Mouse (Mus musculus) gastrocnemius, postnatal 36 days (tissue): ENCODE results near the gene Sptan1. TPM values are rescaled to one million over a fixed set of nuclear protein-coding genes. Genes with fewer than 3 reads are reported as not detected.

Experiments used
- DNase-seq, 2 experiments: peaks; one replicate each; pipeline ENCODE4 v3.0.0; 2022
- intact Hi-C: fragments of 180-260 bp; cut with DNase I; formaldehyde crosslinking; loops from one replicate; pipeline ENCODE4 v1.15.1; 2025
- long read RNA-seq, 2 experiments: library from polyadenylated mRNA; stranded (forward); transcript quantifications; one replicate each; pipeline ENCODE4 v2.0.0; 2021
- total RNA-seq, 2 experiments: library from RNA; stranded (reverse); gene quantifications; 2 replicates each; pipeline ENCODE4 v1.2.3; 2021

The Sptan1 gene
- total RNA-seq, result 10 to 100 TPM; 42.0 to 55.4 TPM
- long read RNA-seq, experiment 1, partial matches to known transcripts, result 4 of 9 reads
- long read RNA-seq, experiment 1, other reads (novel, unspliced or antisense), result 4 of 9 reads
- long read RNA-seq, experiment 2, partial matches to known transcripts, result 3 of 5 reads
- long read RNA-seq, experiment 2, other reads (novel, unspliced or antisense), result 2 of 5 reads

- intact Hi-C loops, result no loop called here
- DNase-seq, result peak; percentile 95 to 97
Measured at GRCm38 (mm10) chr2:29965250-29965843, at the start of gene Sptan1. Gene Sptan1, plus strand, starts transcription at chr2:29965560.

GRCm38 (mm10) chr2:29917621-29918020, 47.7 kb upstream of the Sptan1 start:
- intact Hi-C loops, result no loop called here

GRCm38 (mm10) chr2:29922011-29922410, 43.3 kb upstream of the Sptan1 start:
- intact Hi-C loops, result no loop called here
- DNase-seq, result peak; percentile 69 to 74

More at GRCm38 (mm10) chr2:29917621-29918020, 47.7 kb upstream of the Sptan1 start:
- DNase-seq, result no peak

GRCm38 (mm10) chr2:29926542-29926941, 38.8 kb upstream of the Sptan1 start:
- no peak for DNase-seq

GRCm38 (mm10) chr2:29930506-29930905, 34.9 kb upstream of the Sptan1 start:
- intact Hi-C loops, result loop anchor here (5.0 kb wide), 1 partner anchor 47 kb away; no protein-coding TSS in a partner anchor

More at GRCm38 (mm10) chr2:29926542-29926941, 38.8 kb upstream of the Sptan1 start:
- intact Hi-C loops, result no loop called here

GRCm38 (mm10) chr2:29931194-29931593, 34.2 kb upstream of the Sptan1 start:
- intact Hi-C loops, result loop anchor here (5.0 kb wide), 1 partner anchor 46 kb away; no protein-coding TSS in a partner anchor
- no peak for DNase-seq

More at GRCm38 (mm10) chr2:29930506-29930905, 34.9 kb upstream of the Sptan1 start:
- no peak for DNase-seq

- DNase-seq, result peak; percentile 95 to 97
- intact Hi-C loops, result loop anchor here (5.0 kb wide), 1 partner anchor 42 kb away; no protein-coding TSS in a partner anchor
Measured at GRCm38 (mm10) chr2:29934906-29935599, 30.3 kb upstream of the Sptan1 start, which contains the start of gene Gle1. Gene Gle1, plus strand, starts transcription at chr2:29935426.

GRCm38 (mm10) chr2:29940073-29940472, 25.3 kb upstream of the Sptan1 start:
- no peak for DNase-seq
- intact Hi-C loops, result no loop called here

GRCm38 (mm10) chr2:29940826-29941225, 24.5 kb upstream of the Sptan1 start:
- intact Hi-C loops, result no loop called here
- no peak for DNase-seq

GRCm38 (mm10) chr2:29944723-29945122, 20.6 kb upstream of the Sptan1 start:
- no peak for DNase-seq
- intact Hi-C loops, result no loop called here

GRCm38 (mm10) chr2:29948896-29949295, 16.5 kb upstream of the Sptan1 start:
- intact Hi-C loops, result no loop called here
- no peak for DNase-seq

- intact Hi-C loops, result no loop called here
Measured at GRCm38 (mm10) chr2:29961246-29961645, 4.1 kb upstream of the Sptan1 start.

GRCm38 (mm10) chr2:29964354-29965249, 758 bp upstream of the Sptan1 start:
- no peak for DNase-seq
- intact Hi-C loops, result no loop called here

More at GRCm38 (mm10) chr2:29961246-29961645, 4.1 kb upstream of the Sptan1 start:
- DNase-seq, result no peak

GRCm38 (mm10) chr2:29965906-29966305, 546 bp downstream of the Sptan1 start:
- intact Hi-C loops, result no loop called here
- peak in 1 of 2 experiments; percentile 12 for DNase-seq

- intact Hi-C loops, result no loop called here
Measured at GRCm38 (mm10) chr2:29966826-29967225, 1.5 kb downstream of the Sptan1 start.

GRCm38 (mm10) chr2:29967768-29968167, 2.4 kb downstream of the Sptan1 start:
- DNase-seq, result no peak
- intact Hi-C loops, result no loop called here

More at GRCm38 (mm10) chr2:29966826-29967225, 1.5 kb downstream of the Sptan1 start:
- DNase-seq, result no peak

- DNase-seq, result no peak
- intact Hi-C loops, result no loop called here
Measured at GRCm38 (mm10) chr2:29968638-29969037, 3.3 kb downstream of the Sptan1 start.

GRCm38 (mm10) chr2:29971838-29972635, 6.7 kb downstream of the Sptan1 start:
- DNase-seq, result peak; percentile 23 to 64
- intact Hi-C loops, result no loop called here

GRCm38 (mm10) chr2:29973525-29973924, 8.2 kb downstream of the Sptan1 start:
- no peak for DNase-seq
- intact Hi-C loops, result no loop called here
